Mouse (Mus musculus): ENCODE results near the gene Tuba4a. TPM values are rescaled to one million over a fixed set of nuclear protein-coding genes. Genes with fewer than 3 reads are reported as not detected.

Gene Tuba4a
- 43.3 and 45.1 TPM in 2 replicates for polyA plus RNA-seq (2015; fragmentation: Nextera tagmentation; extraction: Ambion mirVana)

DNA sequence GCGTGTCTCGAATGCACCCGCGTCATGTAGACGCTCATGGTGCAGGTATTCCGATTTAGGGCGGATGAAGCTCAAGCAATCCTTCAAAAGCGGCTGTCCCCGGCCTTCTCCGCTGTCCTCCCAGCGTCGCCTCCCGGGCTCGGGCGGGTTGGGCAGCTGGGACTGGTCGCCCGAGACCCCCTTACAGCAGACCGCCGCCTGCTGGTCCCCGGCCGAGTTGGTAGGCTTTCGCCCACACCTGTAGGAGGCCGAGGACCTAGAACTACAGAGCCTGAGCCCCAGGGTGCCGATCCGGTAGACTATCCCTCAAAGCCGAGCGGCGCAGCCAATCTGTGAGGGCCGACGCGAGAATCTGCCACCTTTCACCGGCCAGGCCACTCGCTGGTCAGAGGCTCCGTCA is at the start of gene Tuba4a:
Gene Tuba4a, minus strand, starts transcription at position 335 of the 400 bp plus-strand sequence.
- peaks cover 72% of the 10 kb centered on the region for H3K27me3 ChIP-seq (replicated peaks)
- H3K4me3 ChIP-seq = peak within 1 kb of the TSS; percentile 68
- H3K36me3 ChIP-seq = peaks cover 17% of the 10 kb centered on the region
- H3K9me3 ChIP-seq = no peaks in the 10 kb centered on the region
- H3K4me2 ChIP-seq = peak within 1 kb of the TSS; percentile 99
- 0 out of 2 replicates have a peak, but pooled peaks have one; percentile 6 for ATAC-seq (ENCODE audit: extremely low read depth, insufficient number of reproducible peaks, low FRiP score, low TSS enrichment)
- H3K27ac ChIP-seq (replicated peaks) = peak within 1 kb of the TSS; percentile 54
- 1% methylated on average over 34 of the region's 34 CpGs for WGBS
- peaks cover 24% of the 10 kb centered on the region for H3K4me1 ChIP-seq
- peak within 1 kb of the TSS; percentile 83 for H3K9ac ChIP-seq

DNA sequence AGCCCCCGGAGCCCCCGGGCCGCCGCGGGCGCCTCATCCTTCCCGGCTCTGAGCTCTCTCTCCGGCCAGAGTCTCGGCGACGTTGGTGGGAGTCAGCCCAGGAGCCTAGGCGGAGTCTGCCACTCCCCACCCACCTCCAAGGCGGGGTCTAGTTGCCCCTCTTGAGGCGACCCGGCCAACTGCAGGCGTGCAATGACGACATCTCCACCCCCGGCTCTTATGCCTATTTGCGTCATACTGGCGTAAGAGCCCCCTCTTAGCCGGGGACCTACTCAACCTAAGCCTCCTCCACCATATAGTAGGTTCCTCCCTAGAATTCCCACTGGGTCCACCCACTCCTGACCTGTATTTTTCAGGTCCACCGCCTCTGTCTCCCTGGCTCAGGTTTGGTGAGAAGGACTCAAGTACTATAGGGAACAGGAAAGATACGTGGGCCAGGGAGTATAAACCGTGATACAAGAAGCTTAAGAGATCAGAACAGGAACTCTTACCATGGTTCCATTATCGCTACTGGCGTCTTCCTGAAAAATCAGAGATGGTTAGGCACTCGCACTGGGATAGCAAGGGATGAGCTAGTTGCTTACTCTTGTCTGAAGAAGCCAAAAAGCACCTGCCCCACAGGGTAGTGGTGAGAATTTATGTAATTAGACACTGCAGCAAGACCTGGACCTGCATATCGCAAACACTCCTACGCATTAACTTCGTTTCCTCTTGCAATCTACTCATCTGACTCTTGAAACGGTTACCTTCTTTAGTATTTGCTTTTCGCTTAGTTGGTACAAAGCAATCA is 44.6 kb upstream of the Tuba4a start, which contains the start of gene Ptprn:
Gene Ptprn, minus strand, starts transcription at position 412 of the 790 bp plus-strand sequence.
- ATAC-seq (ENCODE audit: extremely low read depth, insufficient number of reproducible peaks, low FRiP score, low TSS enrichment) = no peak
- Histone ChIP-seq H3K9me3 (no peaks in the 10 kb centered on the region), H3K4me1 (no peaks in the 10 kb centered on the region), H3K4me2 (peak within 1 kb of the TSS; percentile 51), H3K36me3 (no peaks in the 10 kb centered on the region), H3K27me3 (replicated peaks) (peaks cover 85% of the 10 kb centered on the region), H3K4me3 (peak within 1 kb of the TSS; percentile 29), H3K27ac (replicated peaks) (no peak within 1 kb of the TSS), H3K9ac (no peak within 1 kb of the TSS)
- WGBS = 9% methylated on average over 32 of the region's 32 CpGs

DNA sequence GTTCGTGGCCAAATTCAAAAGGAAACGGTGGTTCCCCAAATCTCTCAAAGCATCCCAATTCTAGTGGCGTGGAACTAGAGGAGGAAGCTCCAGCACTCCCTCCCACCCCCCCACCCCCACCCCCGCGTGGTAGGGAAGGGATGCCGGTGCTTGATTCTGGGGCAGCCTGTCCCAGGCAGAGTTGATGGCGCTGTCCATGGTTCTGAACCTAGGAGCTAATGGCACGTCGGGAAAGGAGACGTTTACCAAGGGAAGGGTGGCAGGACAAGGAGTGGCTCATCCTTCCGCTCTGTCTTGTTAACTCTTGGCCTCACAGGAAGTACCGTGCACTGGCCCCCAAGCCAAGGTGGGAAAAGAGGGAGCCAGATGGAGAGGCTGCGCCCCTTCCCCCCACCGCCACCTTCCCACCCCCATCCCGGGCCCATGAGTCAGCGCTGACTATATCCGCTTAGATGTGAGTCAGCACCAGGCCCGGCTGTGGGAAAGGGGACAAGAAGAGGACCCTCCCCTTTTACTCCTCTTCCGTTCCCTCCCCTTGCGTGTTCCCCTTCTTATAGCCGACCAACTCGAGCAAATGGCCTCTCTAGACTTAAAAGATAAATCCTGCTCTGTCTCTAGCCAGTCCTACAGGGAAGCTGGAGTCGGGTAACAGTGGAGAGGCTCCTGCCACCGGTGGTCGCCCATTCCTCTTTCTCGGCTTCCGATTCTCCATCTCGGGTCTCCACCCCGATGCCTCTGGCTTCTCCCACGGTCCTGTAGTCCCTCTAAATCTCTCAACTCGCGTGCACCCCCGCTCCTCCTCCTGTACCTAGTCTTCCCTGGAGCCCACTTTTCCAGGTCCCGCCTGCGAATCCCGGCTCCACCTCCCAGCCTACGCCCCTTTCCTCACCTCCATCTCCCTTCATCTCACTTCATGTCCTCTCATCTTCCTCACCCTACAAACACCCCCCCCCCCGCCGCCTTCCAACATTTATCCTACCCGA is 43.6 kb upstream of the Tuba4a start:
- no peaks in the 10 kb centered on the region for H3K4me1 ChIP-seq
- no peaks in the 10 kb centered on the region for H3K36me3 ChIP-seq
- no peak overlapping the region for H3K9ac ChIP-seq
- WGBS = 3% methylated on average over 40 of the region's 40 CpGs
- H3K9me3 ChIP-seq = no peaks in the 10 kb centered on the region
- H3K4me3 ChIP-seq = peak overlapping the region; percentile 29
- no peak overlapping the region for H3K27ac ChIP-seq (replicated peaks)
- peaks cover 76% of the 10 kb centered on the region for H3K27me3 ChIP-seq (replicated peaks)
- no peak for ATAC-seq (ENCODE audit: extremely low read depth, insufficient number of reproducible peaks, low FRiP score, low TSS enrichment)
- peak overlapping the region; percentile 51 for H3K4me2 ChIP-seq

DNA sequence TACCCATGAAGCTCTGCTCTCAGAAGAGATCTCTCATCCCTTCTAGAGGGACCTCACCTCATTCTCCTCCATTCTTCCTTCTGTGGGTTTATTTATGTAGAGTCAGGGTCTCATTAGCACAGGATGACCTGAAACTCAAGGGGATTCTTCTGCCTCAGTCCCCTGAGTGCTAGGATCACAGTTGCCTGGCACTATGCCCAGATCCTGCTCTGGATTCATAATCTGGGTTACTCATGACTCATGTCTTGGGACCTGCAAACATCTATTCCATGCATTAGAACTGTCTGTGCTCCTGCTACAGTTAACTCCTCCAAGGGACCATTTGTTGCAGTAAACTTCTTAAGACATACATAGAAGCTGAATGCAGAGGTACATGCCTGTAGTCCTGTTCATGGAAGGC is 41.6 kb upstream of the Tuba4a start:
- ATAC-seq (ENCODE audit: extremely low read depth, insufficient number of reproducible peaks, low FRiP score, low TSS enrichment) = no peak
- H3K36me3 ChIP-seq = no peaks in the 10 kb centered on the region
- H3K4me2 ChIP-seq = no peak overlapping the region
- no peak overlapping the region for H3K27ac ChIP-seq (replicated peaks)
- peaks cover 64% of the 10 kb centered on the region for H3K27me3 ChIP-seq (replicated peaks)
- H3K9me3 ChIP-seq = no peaks in the 10 kb centered on the region
- no peak overlapping the region for H3K9ac ChIP-seq
- no peaks in the 10 kb centered on the region for H3K4me1 ChIP-seq
- no peak overlapping the region for H3K4me3 ChIP-seq

DNA sequence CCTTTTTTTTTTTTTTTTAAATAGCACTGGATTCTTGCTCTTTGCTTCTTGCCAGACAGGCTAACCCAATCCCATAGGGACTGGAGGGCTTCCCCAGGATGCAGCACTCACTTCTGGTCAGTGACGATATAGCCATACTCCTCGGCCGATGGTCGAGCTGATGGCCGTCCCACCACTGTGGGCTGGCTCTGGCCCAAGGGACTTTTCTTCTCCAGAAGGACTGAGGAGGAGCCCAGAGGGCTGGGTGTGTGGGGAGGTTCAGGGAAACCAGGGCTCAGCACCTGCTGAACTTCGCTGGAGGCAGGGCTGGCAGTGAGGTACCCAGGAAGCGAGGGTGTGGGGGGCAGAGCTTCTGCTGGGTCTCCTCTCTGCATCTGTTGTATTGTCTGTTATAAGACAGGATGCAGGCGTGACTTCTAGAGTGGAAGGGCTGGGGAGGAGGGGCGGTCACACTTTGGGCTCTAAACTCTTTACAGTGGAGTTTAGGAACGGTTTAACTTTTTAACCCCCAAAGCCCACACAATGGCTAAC is 35.9 kb upstream of the Tuba4a start:
- H3K9me3 ChIP-seq = no peaks in the 10 kb centered on the region
- no peak overlapping the region for H3K4me2 ChIP-seq
- no peak for ATAC-seq (ENCODE audit: extremely low read depth, insufficient number of reproducible peaks, low FRiP score, low TSS enrichment)
- 60% methylated on average over 10 of the region's 10 CpGs for WGBS
- H3K27ac ChIP-seq (replicated peaks) = no peak overlapping the region
- no peak overlapping the region for H3K4me3 ChIP-seq
- peaks cover 9% of the 10 kb centered on the region for H3K4me1 ChIP-seq
- H3K9ac ChIP-seq = no peak overlapping the region
- no peaks in the 10 kb centered on the region for H3K36me3 ChIP-seq
- peaks cover 28% of the 10 kb centered on the region for H3K27me3 ChIP-seq (replicated peaks)

DNA sequence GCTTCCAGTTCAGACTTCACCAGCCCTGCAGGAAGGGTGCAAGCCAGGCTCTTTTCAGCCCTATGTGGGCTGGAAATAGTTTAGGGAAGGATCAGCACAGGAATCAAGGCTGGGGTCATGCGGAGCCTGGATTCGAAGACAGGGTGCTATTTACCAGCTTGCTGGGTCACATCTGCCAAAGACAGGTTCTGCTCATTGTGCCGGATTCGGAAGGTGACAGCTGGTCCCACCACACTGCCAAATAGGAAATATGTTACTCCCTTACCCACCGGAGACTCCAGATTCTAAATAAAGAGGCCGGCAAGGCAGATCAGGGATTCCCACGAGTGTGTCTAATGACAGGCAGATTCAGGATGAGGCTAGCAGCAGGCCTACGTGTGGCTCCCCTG is 35.0 kb upstream of the Tuba4a start:
- Histone ChIP-seq H3K27me3 (replicated peaks) (peaks cover 23% of the 10 kb centered on the region), H3K4me1 (peaks cover 10% of the 10 kb centered on the region), H3K36me3 (no peaks in the 10 kb centered on the region), H3K9me3 (no peaks in the 10 kb centered on the region), H3K4me2 (no peak overlapping the region), H3K27ac (replicated peaks) (no peak overlapping the region), H3K9ac (no peak overlapping the region; the same call in 1 of the 2 replicates), H3K4me3 (no peak overlapping the region)
- 66% methylated on average over 8 of the region's 8 CpGs for WGBS
- no peak for ATAC-seq (ENCODE audit: extremely low read depth, insufficient number of reproducible peaks, low FRiP score, low TSS enrichment)

DNA sequence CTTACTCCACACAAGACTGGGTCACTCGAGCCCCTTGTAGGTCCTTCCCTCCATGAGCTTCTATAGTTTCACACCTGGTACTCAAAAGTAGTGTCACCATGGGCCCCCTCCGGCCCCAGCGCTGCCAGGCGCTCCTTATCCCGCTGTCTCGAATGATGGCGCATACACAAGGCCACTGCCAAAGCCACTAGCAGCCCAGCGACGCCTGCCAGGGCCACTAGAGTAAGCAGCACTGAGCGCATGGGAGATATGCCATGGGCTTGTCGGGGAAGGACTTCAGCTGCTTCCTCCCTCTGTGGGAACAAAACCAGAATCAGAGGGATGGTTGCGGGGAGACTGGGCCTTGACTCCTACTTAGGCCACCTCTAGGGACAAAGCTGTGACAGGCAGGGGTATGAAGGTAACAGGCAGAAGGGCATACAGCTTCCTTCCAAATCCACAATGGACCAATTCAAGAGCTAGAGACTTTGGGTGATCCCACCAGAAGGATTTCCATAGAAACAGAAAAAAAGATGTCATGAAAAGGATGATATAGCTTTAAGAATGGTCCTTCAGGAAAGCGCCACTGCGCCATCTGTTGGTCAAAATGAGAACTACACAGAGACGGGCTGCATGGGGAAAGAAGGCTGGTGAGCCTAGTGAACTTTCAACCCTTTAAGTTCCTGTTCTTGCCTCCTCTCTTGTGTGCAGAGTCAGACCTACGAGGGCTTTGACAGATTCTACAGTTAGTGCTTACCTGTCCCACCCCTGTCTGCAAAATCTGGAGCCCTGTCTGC is 34.4 kb upstream of the Tuba4a start:
- Histone ChIP-seq H3K27ac (replicated peaks) (no peak overlapping the region), H3K4me3 (no peak overlapping the region), H3K36me3 (no peaks in the 10 kb centered on the region), H3K9ac (no peak overlapping the region; the same call in 1 of the 2 replicates), H3K4me2 (no peak overlapping the region), H3K9me3 (no peaks in the 10 kb centered on the region), H3K4me1 (peaks cover 15% of the 10 kb centered on the region), H3K27me3 (replicated peaks) (peaks cover 23% of the 10 kb centered on the region)
- 56% methylated on average over 16 of the region's 16 CpGs for WGBS
- ATAC-seq (ENCODE audit: extremely low read depth, insufficient number of reproducible peaks, low FRiP score, low TSS enrichment) = no peak

DNA sequence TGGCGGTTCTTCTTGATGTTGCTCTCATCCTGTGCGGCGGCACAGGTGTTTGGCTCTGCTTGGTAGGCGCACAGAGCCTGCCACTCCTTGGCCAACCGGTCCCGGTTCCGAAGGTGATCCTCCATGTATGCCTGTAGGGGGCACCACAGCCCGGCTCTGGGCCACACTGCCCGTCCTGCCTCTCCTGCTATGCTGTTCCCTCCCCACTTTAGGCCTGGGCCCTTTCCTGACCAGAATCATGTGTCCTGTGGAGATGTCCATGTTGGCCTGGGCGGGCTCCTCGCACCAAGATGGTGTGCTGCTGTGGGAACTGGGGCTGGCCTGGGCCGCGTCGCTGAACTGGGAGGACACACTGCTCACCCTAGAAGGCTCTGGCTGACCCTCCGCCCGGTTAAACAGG is 33.4 kb upstream of the Tuba4a start:
- peaks cover 24% of the 10 kb centered on the region for H3K4me1 ChIP-seq
- H3K9ac ChIP-seq = no peak overlapping the region
- H3K4me3 ChIP-seq = no peak overlapping the region
- H3K27ac ChIP-seq (replicated peaks) = no peak overlapping the region
- no peak for ATAC-seq (ENCODE audit: extremely low read depth, insufficient number of reproducible peaks, low FRiP score, low TSS enrichment)
- no peaks in the 10 kb centered on the region for H3K9me3 ChIP-seq
- no peak overlapping the region for H3K4me2 ChIP-seq
- no peaks in the 10 kb centered on the region for H3K36me3 ChIP-seq
- WGBS = 60% methylated on average over 16 of the region's 16 CpGs
- peaks cover 23% of the 10 kb centered on the region for H3K27me3 ChIP-seq (replicated peaks)

DNA sequence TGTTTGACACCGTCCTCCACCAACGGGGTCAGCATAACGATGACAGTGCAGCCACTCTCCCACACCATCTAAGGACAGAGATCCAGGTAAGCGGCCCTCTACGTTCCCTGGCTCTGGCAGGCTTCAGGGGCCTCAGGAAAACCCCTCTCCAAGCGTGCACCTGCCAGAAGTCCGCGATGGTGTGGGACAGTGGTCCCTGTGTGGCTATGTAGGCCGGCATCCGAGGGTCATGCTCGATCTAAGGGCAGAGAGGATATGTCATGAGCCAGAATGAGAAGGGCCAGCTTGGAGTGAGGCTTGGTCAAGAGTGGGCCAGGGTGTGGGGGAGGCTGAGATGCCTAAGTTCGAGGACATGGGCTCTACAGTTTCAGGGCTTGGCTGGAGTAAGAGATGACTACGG is 32.6 kb upstream of the Tuba4a start:
- Histone ChIP-seq H3K4me3 (no peak overlapping the region), H3K27ac (replicated peaks) (no peak overlapping the region), H3K27me3 (replicated peaks) (peaks cover 22% of the 10 kb centered on the region), H3K4me2 (no peak overlapping the region), H3K9me3 (no peaks in the 10 kb centered on the region), H3K4me1 (peaks cover 31% of the 10 kb centered on the region), H3K36me3 (no peaks in the 10 kb centered on the region), H3K9ac (no peak overlapping the region)
- ATAC-seq (ENCODE audit: extremely low read depth, insufficient number of reproducible peaks, low FRiP score, low TSS enrichment) = no peak
- WGBS = 55% methylated on average over 13 of the region's 13 CpGs

DNA sequence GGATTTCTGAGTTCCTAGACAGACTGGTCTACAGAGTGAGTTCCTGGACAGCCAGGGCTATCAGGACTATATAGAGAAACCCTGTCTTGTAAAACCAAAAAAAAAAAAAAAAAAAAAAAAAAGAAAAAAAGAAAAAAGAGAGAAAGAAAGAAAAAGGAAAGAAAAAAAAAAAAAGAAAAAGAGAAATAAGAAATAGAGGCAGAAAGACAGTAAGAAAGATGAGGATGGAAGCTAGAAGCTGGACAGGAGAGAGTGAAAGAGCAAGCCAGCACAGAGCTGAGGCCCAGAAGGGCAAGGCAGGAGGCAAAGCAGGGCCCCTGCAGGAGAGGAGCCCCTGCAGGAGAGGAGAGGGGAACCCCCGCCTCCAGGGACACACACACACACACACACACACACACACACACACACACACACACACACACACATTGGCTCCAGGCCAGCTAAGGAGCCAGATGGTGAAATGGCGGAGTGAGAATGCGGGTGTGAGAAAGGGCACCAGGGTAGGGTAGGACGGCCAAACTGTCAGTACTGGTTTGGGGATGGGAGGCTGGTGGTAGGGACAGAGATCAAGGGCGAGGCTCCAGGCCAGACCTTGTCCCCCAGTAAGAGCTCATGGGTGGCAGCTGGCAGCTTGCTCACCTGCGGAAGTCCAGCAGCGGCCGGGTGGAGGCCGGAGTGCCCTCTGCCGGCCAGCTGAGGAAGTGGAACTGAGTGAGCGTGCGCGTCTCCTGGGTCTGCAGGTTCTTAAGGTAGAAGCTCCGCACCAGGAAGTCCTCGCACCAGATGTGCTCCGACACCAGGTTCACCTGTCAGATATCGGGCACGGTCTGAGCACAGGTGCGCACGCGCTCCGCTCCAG is 31.7 kb upstream of the Tuba4a start:
- Histone ChIP-seq H3K27ac (replicated peaks) (no peak overlapping the region), H3K27me3 (replicated peaks) (peaks cover 19% of the 10 kb centered on the region), H3K9me3 (no peaks in the 10 kb centered on the region), H3K4me1 (peaks cover 40% of the 10 kb centered on the region), H3K9ac (peak overlapping the region; percentile 69), H3K36me3 (no peaks in the 10 kb centered on the region), H3K4me3 (peak overlapping the region; percentile 31), H3K4me2 (peak overlapping the region; percentile 63)
- WGBS = 7% methylated on average over 21 of the region's 22 CpGs
- ATAC-seq (ENCODE audit: extremely low read depth, insufficient number of reproducible peaks, low FRiP score, low TSS enrichment) = no peak
